Comparison of ENCODE assay signal across 12 mouse cellular contexts in genomic region chr2:118891173-118891572, GRCm38 (mm10).
"Had no signal": no experiment of that assay in that cellular context is flagged by ENCODE, and none has a peak within 500 bp of the region (broad histone marks: within the 10 kb centered on the region; RNA-seq: fewer than 3 reads in every experiment).

No protein-coding gene starts in this region.

- DNase-seq: left cerebral cortex, postnatal 4 days; liver; liver, embryonic 13.5 days; liver, postnatal 0 days; lung, adult 18-20 months; lung, adult 2 months; lung, embryonic 14.5 days; lung, postnatal 10 days; lung, postnatal 14 days; lung, postnatal 36 days; lung, postnatal 4 days; midbrain, embryonic 14.5 days had no signal
